Mouse (Mus musculus) NIH3T3 (cell line): ENCODE data around the gene Babam1.
A peak's percentile ranks its signal among the peaks of the same experiment; 100 is the strongest.

ENCODE experiments used
- DNase-seq: peaks from one replicate; pipeline ENCODE4 v3.0.0-alpha.2; 2012; ENCODE audit warnings: low read depth

Gene Babam1

DNA sequence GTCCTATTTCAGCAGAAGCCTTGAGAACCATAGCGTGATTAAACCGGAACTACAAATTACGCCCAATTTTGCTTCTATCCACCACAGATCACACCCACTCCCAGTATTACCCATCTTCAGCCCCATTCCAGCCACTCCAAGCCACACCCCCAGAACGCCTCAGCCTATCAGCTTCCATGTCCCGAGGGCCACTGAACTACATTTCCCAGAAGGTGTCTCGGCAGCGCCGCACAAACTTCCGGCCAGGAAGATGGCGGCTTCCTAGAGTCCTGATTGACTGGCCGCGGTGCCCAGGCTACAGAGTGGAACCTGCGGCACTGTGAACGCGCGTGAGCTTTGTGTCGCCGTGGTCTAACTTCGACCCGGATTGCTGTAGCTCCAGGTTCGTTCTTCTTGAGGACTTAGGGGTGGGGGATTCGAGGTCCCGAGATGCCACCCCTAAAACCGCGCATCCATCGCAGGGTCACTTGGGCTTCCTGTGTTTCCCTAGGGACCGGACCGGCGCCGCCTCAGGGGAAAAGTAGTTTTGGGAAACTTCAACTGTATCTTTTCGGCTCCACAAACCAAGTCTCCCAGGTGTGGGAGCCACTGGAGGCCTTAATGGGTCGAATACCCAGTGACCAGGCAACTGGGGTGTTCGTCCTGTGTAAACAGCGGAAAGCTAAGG lies at the start of gene Babam1:
Babam1 (plus strand) TSS at position 223 of the 667 bp plus-strand sequence.
- DNase-seq = peak; percentile 96

DNA sequence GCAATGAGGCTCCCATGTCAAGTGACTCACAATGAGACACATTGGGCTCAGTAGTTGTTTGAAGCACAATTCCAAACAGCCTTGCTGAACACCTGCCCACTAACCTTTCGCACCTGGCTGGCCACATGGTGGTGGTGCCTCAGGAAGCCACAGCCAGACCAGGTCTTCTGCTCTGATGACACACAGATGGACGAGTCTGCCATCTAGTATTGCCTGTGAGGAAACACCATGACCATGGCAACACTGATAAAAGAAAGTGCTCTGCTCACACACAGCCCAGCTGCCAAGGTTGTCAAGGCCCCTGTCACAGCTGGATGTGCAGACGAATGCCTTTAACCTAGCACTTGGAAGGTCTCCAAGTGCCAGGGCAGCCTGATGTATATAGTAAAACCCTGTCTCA lies 45.5 kb upstream of the Babam1 start:
- DNase-seq = peak; percentile 34

DNA sequence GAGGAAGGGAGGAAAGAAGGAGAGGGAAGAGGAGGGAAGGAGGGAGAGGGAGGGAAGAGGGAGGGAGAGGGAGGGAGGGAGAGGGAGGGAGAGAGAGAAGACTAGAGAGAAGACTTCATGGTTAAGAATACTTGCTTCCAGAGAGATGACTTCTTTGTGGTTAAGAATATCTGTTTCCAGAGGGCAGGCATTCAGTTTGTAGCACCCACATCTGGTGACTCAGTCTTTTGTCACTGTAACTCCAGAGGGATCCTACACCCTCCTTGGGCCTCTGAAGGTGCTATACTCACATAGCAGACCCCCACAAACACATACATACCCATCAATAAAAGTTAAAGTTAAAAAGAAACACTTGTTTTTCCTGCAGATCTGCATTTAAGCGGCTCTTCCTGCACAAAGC lies 45.1 kb upstream of the Babam1 start:
- DNase-seq = no peak

DNA sequence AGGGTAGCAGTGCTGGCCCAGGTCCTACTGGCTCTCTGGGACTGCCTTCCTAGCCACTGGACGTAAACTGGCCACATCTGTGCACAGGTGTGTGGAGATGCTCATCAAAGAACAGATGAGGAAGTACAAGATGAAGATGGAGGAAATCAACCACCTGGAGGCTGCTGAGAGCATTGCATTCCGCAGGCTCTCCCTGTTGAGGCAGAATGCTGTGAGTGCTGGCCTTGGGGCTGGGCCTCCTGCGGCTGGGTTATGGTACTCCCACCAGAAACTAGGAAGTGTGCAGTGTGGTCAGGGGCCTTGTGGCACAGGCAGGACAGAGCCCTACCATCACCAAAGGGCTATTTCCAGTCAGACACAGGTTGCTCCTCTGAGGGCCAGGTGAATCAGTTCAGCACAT lies 38.6 kb upstream of the Babam1 start:
- DNase-seq = no peak

GRCm38 (mm10) chr8:71366771-71367528 lies 29.7 kb upstream of the Babam1 start, which contains the start of gene Use1:
Use1 (plus strand) TSS chr8:71366848.
- DNase-seq = peak; percentile 96

DNA sequence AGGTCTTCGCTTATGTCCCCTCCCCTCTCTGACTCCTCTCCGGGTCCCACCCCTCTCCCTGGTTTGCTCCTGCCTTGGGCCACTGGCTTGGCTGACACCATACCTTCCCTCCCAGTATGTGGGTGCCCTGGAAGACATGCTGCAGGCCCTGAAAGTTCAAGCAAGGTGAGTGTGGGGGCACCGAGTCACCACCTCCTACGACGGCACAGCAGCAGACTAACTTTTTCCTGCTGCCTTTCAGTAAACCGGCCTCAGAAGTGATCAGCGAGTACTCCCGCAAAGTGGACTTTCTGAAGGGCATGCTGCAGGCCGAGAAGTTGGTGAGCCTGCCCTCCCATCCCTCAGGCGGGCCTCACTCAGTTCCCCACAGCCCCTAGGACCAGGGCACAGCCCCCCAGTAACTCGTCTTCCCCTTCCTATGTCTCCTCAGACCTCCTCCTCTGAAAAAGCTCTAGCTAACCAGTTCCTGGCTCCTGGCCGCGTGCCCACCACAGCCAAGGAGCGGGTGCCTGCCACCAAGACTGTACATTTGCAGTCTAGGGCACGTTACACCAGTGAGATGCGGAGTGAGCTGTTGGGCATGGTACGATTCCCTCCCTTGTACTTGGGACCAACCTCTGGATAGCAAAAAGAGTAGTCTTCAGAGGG lies 29.0 kb upstream of the Babam1 start:
- DNase-seq = no peak

- peak; percentile 66 for DNase-seq
Observed at GRCm38 (mm10) chr8:71368366-71368765, 28.3 kb upstream of the Babam1 start.

DNA sequence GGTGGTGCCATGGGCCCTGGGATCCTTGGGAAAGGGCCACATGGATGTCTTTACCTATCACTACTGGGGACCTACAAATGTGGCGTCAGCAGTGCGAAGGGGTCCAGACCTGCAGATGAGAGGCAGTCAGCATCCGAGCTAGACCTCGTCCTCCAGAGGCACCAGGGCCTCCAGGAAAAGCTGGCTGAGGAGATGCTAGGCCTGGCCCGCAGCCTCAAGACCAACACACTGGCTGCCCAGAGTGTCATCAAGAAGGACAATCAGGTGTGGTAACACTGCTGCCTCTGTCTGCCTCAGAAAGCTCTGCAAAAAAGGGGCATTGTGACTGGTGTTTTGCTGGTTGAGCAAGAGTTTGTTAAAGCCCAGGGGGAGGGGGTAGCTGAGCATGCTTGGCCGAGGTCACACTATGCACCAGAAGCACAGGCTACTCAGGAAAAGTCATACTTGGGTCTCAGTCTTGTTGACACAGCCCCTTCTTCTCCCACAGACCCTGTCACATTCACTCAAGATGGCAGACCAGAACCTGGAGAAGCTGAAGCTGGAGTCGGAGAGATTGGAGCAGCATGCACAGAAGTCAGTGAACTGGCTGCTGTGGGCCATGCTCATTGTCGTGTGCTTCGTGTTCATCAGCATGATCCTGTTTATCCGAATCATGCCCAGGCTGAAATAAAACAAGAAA lies 27.5 kb upstream of the Babam1 start:
- DNase-seq = no peak

DNA sequence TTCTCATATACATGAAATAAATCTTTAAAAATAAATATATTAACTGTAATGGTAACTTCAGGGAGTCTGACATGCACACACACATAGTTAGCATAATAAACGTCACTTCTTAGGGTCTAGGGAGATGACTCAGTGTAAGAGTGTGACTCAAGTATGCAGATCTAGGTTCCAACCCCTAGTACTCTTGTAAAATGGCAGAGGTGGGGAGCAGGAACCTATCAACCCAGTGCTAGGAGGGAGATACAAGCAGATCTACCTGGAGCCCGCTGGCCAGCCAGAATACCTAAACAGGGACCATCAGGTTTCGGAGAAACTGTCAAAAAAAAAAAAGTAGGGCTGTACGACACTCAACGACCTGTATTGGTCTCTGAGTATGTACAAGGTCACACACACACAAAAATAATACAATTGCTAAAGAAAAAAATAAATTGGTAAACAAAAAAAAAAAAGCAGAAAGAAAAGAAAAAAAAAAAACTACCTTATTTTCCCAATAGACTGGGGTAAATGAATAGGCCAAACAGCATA lies 25.9 kb upstream of the Babam1 start:
- peak; percentile 44 for DNase-seq

DNA sequence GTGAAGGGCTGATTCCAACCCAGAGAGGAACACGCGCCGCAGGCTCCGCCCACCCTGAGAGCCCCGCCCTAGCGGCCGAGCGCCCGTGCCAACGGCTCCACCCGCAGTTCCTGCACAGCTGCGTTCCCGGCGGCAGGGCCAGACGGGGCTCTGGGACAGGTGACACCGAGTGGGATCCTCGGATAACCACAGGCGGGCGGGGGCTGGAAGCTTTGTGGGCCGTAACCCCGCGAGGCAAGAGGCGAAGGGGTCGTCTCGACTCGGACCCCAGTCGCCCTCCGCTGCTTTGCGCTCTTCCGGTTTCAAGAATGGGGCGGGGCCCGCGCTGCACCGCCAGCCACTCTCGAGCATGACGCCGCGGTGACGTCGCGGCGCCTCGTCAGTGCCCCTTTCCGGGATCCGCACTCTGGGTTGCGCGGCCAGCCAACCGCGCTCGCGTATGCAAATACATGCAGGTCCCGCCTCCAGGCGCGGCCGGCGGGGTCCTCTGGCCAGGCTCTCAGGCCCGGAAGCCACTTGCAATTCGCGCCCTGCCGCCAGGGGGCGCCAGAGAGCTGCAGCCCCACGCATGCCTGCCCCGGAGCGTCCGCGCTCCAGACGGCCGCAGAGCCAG lies 25.3 kb upstream of the Babam1 start, which contains the start of gene Ocel1:
Ocel1 (plus strand) TSS at position 63 of the 613 bp plus-strand sequence.
- DNase-seq = peak; percentile 99

- no peak for DNase-seq
Observed at GRCm38 (mm10) chr8:71372427-71372826, 24.2 kb upstream of the Babam1 start.

DNA sequence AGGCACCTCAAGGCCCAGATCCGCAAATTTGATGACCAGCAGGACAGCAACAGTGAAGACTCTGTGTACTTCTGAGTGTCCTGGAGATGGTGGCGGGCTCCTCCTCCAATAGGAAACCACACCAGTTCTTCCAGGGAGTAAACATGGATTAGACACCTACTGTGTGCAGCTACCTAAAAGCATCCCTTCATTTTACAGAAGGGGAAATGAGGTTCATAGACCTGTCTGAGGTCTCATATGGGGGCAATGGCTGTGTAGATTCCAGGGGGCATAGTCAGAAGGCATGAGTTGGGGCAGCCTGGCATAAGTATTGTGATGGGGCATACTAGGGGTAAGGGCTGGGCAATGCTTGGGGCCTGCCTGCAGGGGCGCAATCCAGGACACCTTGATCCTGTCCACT lies 23.7 kb upstream of the Babam1 start:
- no peak for DNase-seq

- no peak for DNase-seq
Observed at GRCm38 (mm10) chr8:71374616-71375206, 21.9 kb upstream of the Babam1 start.

- DNase-seq = no peak
Observed at GRCm38 (mm10) chr8:71375581-71376422, 20.9 kb upstream of the Babam1 start.

- DNase-seq = no peak
Observed at GRCm38 (mm10) chr8:71376423-71377030, 20.1 kb upstream of the Babam1 start.

DNA sequence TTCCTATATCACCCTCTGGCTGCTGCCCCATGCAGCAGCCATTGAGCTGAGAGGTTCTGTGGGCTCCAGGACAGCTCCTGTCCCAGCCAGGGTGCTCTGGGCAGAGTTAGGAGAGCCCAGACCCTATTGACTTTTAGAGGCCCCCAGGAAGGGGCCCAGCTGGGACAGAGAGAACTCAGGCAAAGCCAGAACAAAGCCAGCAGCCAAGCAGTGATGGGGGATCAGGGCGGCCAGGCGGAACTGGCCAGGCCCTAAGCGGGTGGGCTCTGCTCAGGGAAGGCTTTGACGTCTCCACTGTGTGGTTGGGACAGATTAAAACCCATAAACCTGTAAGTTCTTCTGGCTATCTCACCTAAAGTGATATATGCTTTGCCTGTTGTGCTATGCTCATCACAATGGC lies 17.7 kb upstream of the Babam1 start:
- DNase-seq = no peak

GRCm38 (mm10) chr8:71379512-71380075 lies 17.1 kb upstream of the Babam1 start:
- no peak for DNase-seq

DNA sequence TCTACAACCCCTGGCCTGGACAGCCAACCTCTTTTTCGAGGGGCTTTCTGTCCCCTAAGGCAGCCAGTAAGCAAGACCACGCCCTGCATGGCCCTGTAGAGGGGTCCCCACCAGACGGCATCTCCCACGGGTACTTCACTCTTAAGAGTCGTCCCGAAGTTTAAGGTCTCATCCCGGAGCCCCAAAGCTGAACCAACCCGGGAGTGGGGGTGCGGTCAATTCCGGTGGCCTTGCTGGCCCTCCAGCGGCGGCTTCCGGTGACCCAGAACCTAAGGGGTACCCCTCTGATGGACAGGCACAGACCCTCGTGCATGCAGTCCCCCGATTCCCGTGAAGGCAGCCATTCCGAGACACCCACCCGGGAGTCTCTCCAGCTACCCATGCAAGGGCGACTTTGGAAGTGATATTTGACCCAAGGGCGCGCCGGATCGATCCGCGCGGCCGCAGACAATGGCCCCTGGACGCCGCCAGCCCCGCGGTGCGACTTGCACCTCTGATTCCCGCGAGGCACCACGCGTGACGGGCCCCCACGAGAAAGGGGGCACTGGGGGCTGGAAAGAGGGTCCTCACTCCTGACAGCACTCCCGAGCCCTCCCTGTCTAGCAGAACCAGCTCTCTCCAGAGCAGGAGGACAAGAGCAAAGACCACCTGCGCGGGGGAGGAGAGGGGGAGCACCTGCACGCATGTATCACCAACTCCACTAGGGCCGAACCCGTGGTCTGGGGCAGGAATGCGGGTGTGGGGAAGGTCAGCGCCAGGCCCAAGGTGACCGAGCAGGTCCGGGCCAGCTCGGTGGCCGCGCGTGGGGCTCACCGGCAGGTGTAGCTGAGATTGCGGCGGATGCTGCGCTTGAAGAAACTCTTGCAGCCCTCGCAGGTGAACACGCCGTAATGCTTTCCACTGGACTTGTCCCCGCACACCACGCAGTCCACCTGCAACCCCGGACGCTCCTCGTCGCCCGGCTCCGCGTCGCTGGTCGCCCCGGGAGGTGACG lies 16.2 kb upstream of the Babam1 start:
- DNase-seq = no peak
